Mouse (Mus musculus): Measurements from ENCODE around the gene Dner.

GRCm38 (mm10) chr1:84357216-84357615 lies 338.8 kb downstream of the Dner start:
- TF ChIP-seq POLR2A (IDR thresholded peaks at IDR 0.05; ENCODE audit: low read depth, low read length) = no peak
- no peak for TF ChIP-seq CTCF (IDR thresholded peaks at IDR 0.05; ENCODE audit: extremely low read depth, insufficient read length, insufficient replicate concordance, low read depth, low read length)
